Mouse (Mus musculus) neural tube, embryonic 15.5 days (tissue): ENCODE data around the gene Ube4b. TPM values are rescaled to one million over a fixed set of nuclear protein-coding genes. Genes with fewer than 3 reads are reported as not detected.
"Not testable (repeated sequence)": the region's sequence is repeated elsewhere in the genome, so short reads cannot be mapped to it uniquely, and the experiment has no call there.

ENCODE experiments used
- ATAC-seq: fragments of 200-750 bp; cut with Nextera tagmentation; 2 replicates; pipeline ENCODE4 v1.8.0; 2017; ENCODE audit warnings: mild to moderate bottlenecking, moderate TSS enrichment, moderate library complexity; ENCODE audit not compliant: low FRiP score
- H3K27ac ChIP-seq: fragments of 300-500 bp; sonication (generic); replicated peaks from 2 replicates; pipeline ENCODE4 v1.5.1; 2015; ENCODE audit warnings: mild to moderate bottlenecking, inconsistent platforms
- H3K27me3 ChIP-seq: fragments of 300-500 bp; sonication (generic); replicated peaks from 2 replicates; pipeline ENCODE4 v1.6.1; 2015; ENCODE audit warnings: inconsistent platforms
- H3K36me3 ChIP-seq: fragments of 300-500 bp; sonication (generic); 2 replicates; pipeline ENCODE4 v1.6.1; 2015; ENCODE audit warnings: inconsistent platforms
- H3K4me1 ChIP-seq: fragments of 300-500 bp; sonication (generic); 2 replicates; pipeline ENCODE4 v1.6.1; 2015; ENCODE audit warnings: inconsistent platforms
- H3K4me2 ChIP-seq: fragments of 300-500 bp; sonication (generic); 2 replicates; pipeline ENCODE4 v1.6.1; 2015; ENCODE audit warnings: inconsistent platforms, mild to moderate bottlenecking, moderate library complexity
- H3K4me3 ChIP-seq: fragments of 300-500 bp; sonication (generic); replicated peaks from 2 replicates; pipeline ENCODE4 v1.5.1; 2015; ENCODE audit warnings: mild to moderate bottlenecking, inconsistent platforms
- H3K9ac ChIP-seq: fragments of 300-500 bp; sonication (generic); replicated peaks from 2 replicates; pipeline ENCODE4 v1.6.1; 2015; ENCODE audit warnings: mild to moderate bottlenecking, inconsistent platforms
- H3K9me3 ChIP-seq: fragments of 300-500 bp; sonication (generic); replicated peaks from 2 replicates; pipeline ENCODE4 v1.6.1; 2016; ENCODE audit warnings: inconsistent platforms
- WGBS: fragments of 180-500 bp; shearing (Covaris S2); methylation state at CpG from one replicate; pipeline ENCODE4 v1.1.7; 2015; ENCODE audit warnings: mixed read lengths; 5-methylcytosine and 5-hydroxymethylcytosine counted together
- polyA plus RNA-seq: library from polyadenylated mRNA; unstranded; fragments of >200 nt; fragmentation: Nextera tagmentation; extraction: Ambion mirVana; gene quantifications from 2 replicates; pipeline ENCODE4 v1.2.1, GENCODE M21; 2015

The Ube4b gene
- polyA plus RNA-seq, 1 experiment from 2014 or later, result 54.5 TPM

- no peak for ATAC-seq
- H3K9me3 ChIP-seq, result no peaks in the 10 kb centered on the region
- no peaks in the 10 kb centered on the region for H3K36me3 ChIP-seq
- no peak within 1 kb of the TSS for H3K4me3 ChIP-seq
- no peak within 1 kb of the TSS for H3K4me2 ChIP-seq
- no peak within 1 kb of the TSS for H3K27ac ChIP-seq
- WGBS, result 54% methylated on average over 8 of the region's 8 CpGs
- H3K4me1 ChIP-seq, result no peaks in the 10 kb centered on the region
- H3K9ac ChIP-seq, result no peak within 1 kb of the TSS
- H3K27me3 ChIP-seq, result no peaks in the 10 kb centered on the region
These were observed 28.3 kb upstream of the Ube4b start, which contains the start of gene Rbp7 for GRCm38 (mm10) chr4:149454879-149455278. Gene Rbp7 (minus strand): TSS chr4:149454978.

- H3K9me3 ChIP-seq, result no peaks in the 10 kb centered on the region
- no peak overlapping the region for H3K4me3 ChIP-seq
- no peak overlapping the region for H3K9ac ChIP-seq
- 87% methylated on average over 17 of the region's 17 CpGs for WGBS
- H3K27me3 ChIP-seq, result no peaks in the 10 kb centered on the region
- no peak for ATAC-seq
- H3K4me1 ChIP-seq, result no peaks in the 10 kb centered on the region
- H3K36me3 ChIP-seq, result no peaks in the 10 kb centered on the region
- no peak overlapping the region for H3K4me2 ChIP-seq
- H3K27ac ChIP-seq, result no peak overlapping the region
These were observed 27.7 kb upstream of the Ube4b start for GRCm38 (mm10) chr4:149454263-149454662.

- 86% methylated on average over 4 of the region's 4 CpGs for WGBS
These were observed 27.1 kb upstream of the Ube4b start for GRCm38 (mm10) chr4:149453656-149454055.

GRCm38 (mm10) chr4:149450636-149451035, 24.1 kb upstream of the Ube4b start:
- 86% methylated on average over 3 of the region's 3 CpGs for WGBS

More at GRCm38 (mm10) chr4:149453656-149454055, 27.1 kb upstream of the Ube4b start:
- H3K4me1 ChIP-seq, result no peaks in the 10 kb centered on the region
- H3K27ac ChIP-seq, result no peak overlapping the region
- H3K36me3 ChIP-seq, result no peaks in the 10 kb centered on the region
- H3K4me3 ChIP-seq, result no peak overlapping the region
- no peaks in the 10 kb centered on the region for H3K27me3 ChIP-seq
- H3K4me2 ChIP-seq, result no peak overlapping the region
- H3K9me3 ChIP-seq, result no peaks in the 10 kb centered on the region
- no peak overlapping the region for H3K9ac ChIP-seq
- ATAC-seq, result no peak

GRCm38 (mm10) chr4:149446309-149446708, 19.8 kb upstream of the Ube4b start:
- 37% methylated on average over 1 of the region's 1 CpGs for WGBS
- Histone ChIP-seq H3K36me3 (no peaks in the 10 kb centered on the region), H3K27ac (peak overlapping the region; percentile 94), H3K4me1 (peaks cover 20% of the 10 kb centered on the region), H3K4me2 (peak overlapping the region; percentile 73), H3K4me3 (no peak overlapping the region), H3K9ac (peak overlapping the region; percentile 56; the same call in 1 of the 2 replicates), H3K9me3 (no peaks in the 10 kb centered on the region), H3K27me3 (no peaks in the 10 kb centered on the region)
- no peak for ATAC-seq

More at GRCm38 (mm10) chr4:149450636-149451035, 24.1 kb upstream of the Ube4b start:
- peaks cover 8% of the 10 kb centered on the region for H3K4me1 ChIP-seq
- H3K9me3 ChIP-seq, result no peaks in the 10 kb centered on the region
- no peaks in the 10 kb centered on the region for H3K36me3 ChIP-seq
- H3K27ac ChIP-seq, result no peak overlapping the region
- ATAC-seq, result no peak
- no peak overlapping the region for H3K4me2 ChIP-seq
- H3K27me3 ChIP-seq, result no peaks in the 10 kb centered on the region
- no peak overlapping the region for H3K9ac ChIP-seq
- H3K4me3 ChIP-seq, result no peak overlapping the region

GRCm38 (mm10) chr4:149445868-149446267, 19.3 kb upstream of the Ube4b start:
- Histone ChIP-seq H3K27me3 (no peaks in the 10 kb centered on the region), H3K9ac (peak overlapping the region; percentile 56), H3K4me3 (peak overlapping the region; percentile 40), H3K36me3 (no peaks in the 10 kb centered on the region), H3K9me3 (no peaks in the 10 kb centered on the region), H3K4me1 (peaks cover 20% of the 10 kb centered on the region), H3K4me2 (peak overlapping the region; percentile 73), H3K27ac (peak overlapping the region; percentile 94)
- peak; percentile 67; the same call in 1 of the 2 replicates for ATAC-seq
- WGBS, result 2% methylated on average over 11 of the region's 11 CpGs

- Histone ChIP-seq H3K4me2 (peak overlapping the region; percentile 73), H3K27ac (peak overlapping the region; percentile 94), H3K9ac (peak overlapping the region; percentile 56), H3K4me1 (peaks cover 23% of the 10 kb centered on the region), H3K27me3 (no peaks in the 10 kb centered on the region), H3K4me3 (peak overlapping the region; percentile 40), H3K36me3 (no peaks in the 10 kb centered on the region), H3K9me3 (no peaks in the 10 kb centered on the region)
- under 1% methylated on average over 36 of the region's 36 CpGs for WGBS
- peak; percentile 97 for ATAC-seq
These were observed 18.6 kb upstream of the Ube4b start for GRCm38 (mm10) chr4:149444964-149445701.

GRCm38 (mm10) chr4:149444465-149444864, 17.9 kb upstream of the Ube4b start:
- Histone ChIP-seq H3K4me2 (peak overlapping the region; percentile 73), H3K4me3 (no peak overlapping the region), H3K9me3 (no peaks in the 10 kb centered on the region), H3K27me3 (no peaks in the 10 kb centered on the region), H3K4me1 (peaks cover 23% of the 10 kb centered on the region), H3K36me3 (no peaks in the 10 kb centered on the region), H3K27ac (peak overlapping the region; percentile 94), H3K9ac (peak overlapping the region; percentile 56)
- no peak for ATAC-seq
- WGBS, result 53% methylated on average over 1 of the region's 1 CpGs

- H3K27ac ChIP-seq, result no peak overlapping the region
- H3K9me3 ChIP-seq, result no peaks in the 10 kb centered on the region
- H3K4me1 ChIP-seq, result peaks cover 23% of the 10 kb centered on the region
- no peaks in the 10 kb centered on the region for H3K27me3 ChIP-seq
- H3K36me3 ChIP-seq, result no peaks in the 10 kb centered on the region
- 70% methylated on average over 3 of the region's 3 CpGs for WGBS
- H3K4me2 ChIP-seq, result no peak overlapping the region
- H3K4me3 ChIP-seq, result no peak overlapping the region
- ATAC-seq, result no peak
- H3K9ac ChIP-seq, result no peak overlapping the region
These were observed 15.9 kb upstream of the Ube4b start for GRCm38 (mm10) chr4:149442436-149442835.

GRCm38 (mm10) chr4:149440576-149440975, 14.0 kb upstream of the Ube4b start:
- no peaks in the 10 kb centered on the region for H3K9me3 ChIP-seq

GRCm38 (mm10) chr4:149431887-149432286, 5.3 kb upstream of the Ube4b start:
- not testable (repeated sequence) for H3K4me3 ChIP-seq, H3K4me2 ChIP-seq, H3K27me3 ChIP-seq, H3K4me1 ChIP-seq, H3K9ac ChIP-seq, H3K9me3 ChIP-seq, ATAC-seq, H3K36me3 ChIP-seq, H3K27ac ChIP-seq
- WGBS, result 82% methylated on average over 1 of the region's 1 CpGs

More at GRCm38 (mm10) chr4:149440576-149440975, 14.0 kb upstream of the Ube4b start:
- peaks cover 15% of the 10 kb centered on the region for H3K4me1 ChIP-seq
- no peak overlapping the region for H3K27ac ChIP-seq
- H3K27me3 ChIP-seq, result no peaks in the 10 kb centered on the region
- no peak overlapping the region for H3K4me3 ChIP-seq
- no peak for ATAC-seq
- H3K4me2 ChIP-seq, result no peak overlapping the region
- H3K9ac ChIP-seq, result no peak overlapping the region
- 55% methylated on average over 8 of the region's 8 CpGs for WGBS
- H3K36me3 ChIP-seq, result no peaks in the 10 kb centered on the region

GRCm38 (mm10) chr4:149429592-149429991, 3.0 kb upstream of the Ube4b start:
- no peaks in the 10 kb centered on the region for H3K27me3 ChIP-seq
- no peaks in the 10 kb centered on the region for H3K9me3 ChIP-seq
- no peaks in the 10 kb centered on the region for H3K36me3 ChIP-seq
- H3K4me1 ChIP-seq, result peaks cover 6% of the 10 kb centered on the region
- H3K27ac ChIP-seq, result no peak overlapping the region
- WGBS, result 80% methylated on average over 5 of the region's 5 CpGs
- no peak for ATAC-seq
- no peak overlapping the region for H3K9ac ChIP-seq
- H3K4me2 ChIP-seq, result no peak overlapping the region
- H3K4me3 ChIP-seq, result no peak overlapping the region
